Mouse (Mus musculus) cortical plate, adult 2 months (tissue): ENCODE results near the gene Dcpp2.

Experiments
- CTCF ChIP-seq: fragments of 200-500 bp; IDR thresholded peaks from 2 replicates; pipeline ENCODE4 v1.5.1; 2011; ENCODE audit warnings: mild to moderate bottlenecking, control low read depth, low read length; ENCODE audit not compliant: insufficient read depth; ENCODE audit errors: extremely low read depth
- POLR2A ChIP-seq: fragments of 200-500 bp; IDR thresholded peaks from 2 replicates; pipeline ENCODE4 v1.6.1; 2011; ENCODE audit warnings: mild to moderate bottlenecking, low read length, control low read depth; ENCODE audit not compliant: insufficient read depth; ENCODE audit errors: extremely low read depth

DNA sequence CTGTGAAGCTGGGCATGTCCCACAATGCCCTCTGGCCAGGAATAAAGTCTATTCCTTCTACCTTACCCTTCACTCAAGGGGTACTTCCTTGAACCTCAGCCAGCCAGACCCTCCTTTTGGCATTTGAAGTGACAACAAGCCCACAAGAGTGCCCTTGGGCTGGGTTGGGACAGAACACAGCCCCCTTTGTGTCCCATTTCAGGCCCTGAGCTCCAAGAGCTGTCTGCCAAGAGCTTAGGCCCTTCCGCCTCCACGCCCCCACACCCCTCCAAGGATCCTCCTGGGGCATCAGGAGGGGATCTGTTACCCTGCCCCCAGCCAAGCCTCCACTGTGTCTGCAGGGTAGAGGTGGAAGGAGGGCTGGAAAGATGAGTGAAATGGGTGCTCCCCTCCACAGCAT lies 3.5 kb upstream of the Dcpp2 start:
- TF ChIP-seq CTCF (no peak), POLR2A (no peak)
